Mouse (Mus musculus) heart, embryonic 11.5 days (tissue): ENCODE measurements at regions not wholly inside any gene's neighbourhood (a gene's known extent, or its start where the extent isn't known, plus 50 kb on each side); places are given as distances from the start of the nearest gene placed in this dataset.

Experiments
- ATAC-seq: fragments of 200-750 bp; cut with Nextera tagmentation; replicated peaks from 2 replicates; pipeline ENCODE4 v1.8.0; 2017; ENCODE audit warnings: moderate library complexity; ENCODE audit not compliant: insufficient number of reproducible peaks, low FRiP score, low TSS enrichment
- H3K27ac ChIP-seq: fragments of 300-500 bp; sonication (generic); 2 replicates; pipeline ENCODE4 v1.5.1; 2014; ENCODE audit warnings: mild to moderate bottlenecking, low read depth, low read length
- H3K27me3 ChIP-seq: fragments of 300-500 bp; sonication (generic); 2 replicates; pipeline ENCODE4 v1.6.1; 2014; ENCODE audit warnings: mild to moderate bottlenecking, low read length, mixed read lengths; ENCODE audit not compliant: control insufficient read depth, insufficient read depth
- H3K36me3 ChIP-seq: fragments of 300-500 bp; sonication (generic); 2 replicates; pipeline ENCODE4 v1.6.1; 2014; ENCODE audit warnings: mild to moderate bottlenecking, low read length, moderate library complexity, mixed read lengths; ENCODE audit not compliant: control insufficient read depth, insufficient read depth
- H3K4me1 ChIP-seq: fragments of 300-500 bp; sonication (generic); 2 replicates; pipeline ENCODE4 v1.6.1; 2014; ENCODE audit warnings: low read length; ENCODE audit not compliant: control insufficient read depth, insufficient read depth
- H3K4me2 ChIP-seq: fragments of 300-500 bp; sonication (generic); 2 replicates; pipeline ENCODE4 v1.6.1; 2014; ENCODE audit warnings: mild to moderate bottlenecking, moderate library complexity
- H3K4me3 ChIP-seq: fragments of 300-500 bp; sonication (generic); 2 replicates; pipeline ENCODE4 v1.5.1; 2014; ENCODE audit warnings: low read depth, low read length
- H3K9ac ChIP-seq: fragments of 300-500 bp; sonication (generic); 2 replicates; pipeline ENCODE4 v1.6.1; 2014; ENCODE audit warnings: mild to moderate bottlenecking, low read depth, low read length, moderate library complexity
- H3K9me3 ChIP-seq: fragments of 300-500 bp; sonication (generic); replicated peaks from 2 replicates; pipeline ENCODE4 v1.6.1; 2016; ENCODE audit warnings: low read length; ENCODE audit not compliant: control insufficient read depth
- WGBS: fragments of 180-500 bp; shearing (Covaris S2); extraction: QIAGEN DNeasy Blood & Tissue Kit; methylation state at CpG from one replicate; pipeline ENCODE4 v1.1.7; 2014; ENCODE audit not compliant: insufficient replicate concordance; 5-methylcytosine and 5-hydroxymethylcytosine counted together

DNA sequence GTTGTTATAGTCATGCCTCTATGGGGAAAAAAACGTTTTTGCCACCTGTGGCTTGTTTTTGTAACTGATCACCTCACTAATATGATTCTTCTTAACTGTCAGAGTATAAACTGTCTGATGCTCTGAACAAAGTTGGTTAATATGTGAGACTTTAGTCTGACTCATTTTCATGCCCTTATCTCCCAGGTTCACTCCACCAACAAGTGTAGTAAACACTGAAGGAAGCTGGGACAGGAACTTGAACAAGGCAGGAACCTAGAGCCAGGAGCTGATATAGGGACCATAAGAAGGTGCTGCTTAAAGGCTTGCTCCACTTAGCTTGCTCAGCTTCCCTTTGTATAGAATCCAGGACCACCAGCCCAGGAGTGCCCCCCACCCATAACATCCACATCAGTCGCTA is 124.0 kb upstream of the Itga4 start:
- Histone ChIP-seq H3K4me3 (no peak overlapping the region), H3K9me3 (no peaks in the 10 kb centered on the region), H3K36me3 (no peaks in the 10 kb centered on the region), H3K27me3 (no peaks in the 10 kb centered on the region), H3K9ac (no peak overlapping the region), H3K4me2 (no peak overlapping the region), H3K4me1 (no peaks in the 10 kb centered on the region), H3K27ac (no peak overlapping the region)
- ATAC-seq = no peak
- 76% methylated on average over 2 of the region's 2 CpGs for WGBS

- Histone ChIP-seq H3K4me2 (no peak overlapping the region), H3K27me3 (no peaks in the 10 kb centered on the region), H3K9ac (no peak overlapping the region), H3K4me3 (no peak overlapping the region), H3K27ac (no peak overlapping the region), H3K9me3 (no peaks in the 10 kb centered on the region), H3K36me3 (no peaks in the 10 kb centered on the region), H3K4me1 (no peaks in the 10 kb centered on the region)
- ATAC-seq = no peak
- 64% methylated on average over 5 of the region's 5 CpGs for WGBS
Observed at GRCm38 (mm10) chr2:79131743-79132517, 123.3 kb upstream of the Itga4 start.

- no peaks in the 10 kb centered on the region for H3K27me3 ChIP-seq
- H3K4me3 ChIP-seq = no peak overlapping the region
- no peaks in the 10 kb centered on the region for H3K36me3 ChIP-seq
- no peak overlapping the region for H3K27ac ChIP-seq
- no peak for ATAC-seq
- H3K9ac ChIP-seq = no peak overlapping the region
- H3K4me2 ChIP-seq = no peak overlapping the region
- WGBS = 86% methylated on average over 3 of the region's 3 CpGs
- H3K4me1 ChIP-seq = 0 out of 2 replicates have a peak, but pooled peaks cover under 1% of the 10 kb centered on the region
- H3K9me3 ChIP-seq = no peaks in the 10 kb centered on the region
Observed at GRCm38 (mm10) chr2:79132518-79132845, 122.7 kb upstream of the Itga4 start.

GRCm38 (mm10) chr2:79134281-79134680 is 120.9 kb upstream of the Itga4 start:
- Histone ChIP-seq H3K4me1 (0 out of 2 replicates have a peak, but pooled peaks cover 3% of the 10 kb centered on the region), H3K4me3 (no peak overlapping the region), H3K9me3 (no peaks in the 10 kb centered on the region), H3K27me3 (no peaks in the 10 kb centered on the region), H3K9ac (no peak overlapping the region), H3K4me2 (no peak overlapping the region), H3K27ac (no peak overlapping the region), H3K36me3 (no peaks in the 10 kb centered on the region)
- WGBS = 62% methylated on average over 5 of the region's 5 CpGs
- ATAC-seq = no peak

DNA sequence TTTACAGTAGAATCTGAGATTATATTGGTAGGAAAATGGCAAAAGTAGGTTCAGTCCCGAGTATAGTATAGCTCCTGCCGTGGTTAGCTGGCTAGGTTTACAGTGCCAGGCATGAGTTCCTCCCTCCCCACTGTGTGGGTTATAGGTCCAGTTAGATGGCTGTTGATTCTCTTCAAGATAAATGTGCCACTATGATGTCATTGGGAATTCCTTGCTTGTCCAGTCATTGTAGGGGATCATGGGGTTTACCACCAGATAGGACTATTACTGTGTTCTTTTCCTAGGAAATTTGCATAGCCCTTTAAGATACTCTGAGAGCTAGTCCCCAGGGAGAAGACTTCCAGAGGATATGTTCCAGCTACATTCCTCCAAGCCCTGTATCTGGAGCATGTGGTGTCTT is 119.2 kb upstream of the Itga4 start:
- 76% methylated on average over 2 of the region's 2 CpGs for WGBS
- Histone ChIP-seq H3K9ac (no peak overlapping the region), H3K9me3 (no peaks in the 10 kb centered on the region), H3K27me3 (no peaks in the 10 kb centered on the region), H3K4me2 (no peak overlapping the region), H3K27ac (no peak overlapping the region), H3K4me1 (0 out of 2 replicates have a peak, but pooled peaks cover 3% of the 10 kb centered on the region), H3K4me3 (no peak overlapping the region), H3K36me3 (no peaks in the 10 kb centered on the region)
- no peak for ATAC-seq

- H3K4me3 ChIP-seq = no peak overlapping the region
- 0 out of 2 replicates have a peak, but pooled peaks cover 3% of the 10 kb centered on the region for H3K4me1 ChIP-seq
- no peak overlapping the region for H3K9ac ChIP-seq
- 87% methylated on average over 12 of the region's 12 CpGs for WGBS
- H3K27ac ChIP-seq = no peak overlapping the region
- H3K9me3 ChIP-seq = no peaks in the 10 kb centered on the region
- no peaks in the 10 kb centered on the region for H3K36me3 ChIP-seq
- ATAC-seq = no peak
- no peak overlapping the region for H3K4me2 ChIP-seq
- no peaks in the 10 kb centered on the region for H3K27me3 ChIP-seq
Observed at GRCm38 (mm10) chr2:79136619-79137458, 118.4 kb upstream of the Itga4 start.

- WGBS = 42% methylated on average over 6 of the region's 6 CpGs
- no peak for ATAC-seq
Observed at GRCm38 (mm10) chr2:79137694-79138171, 117.5 kb upstream of the Itga4 start.

DNA sequence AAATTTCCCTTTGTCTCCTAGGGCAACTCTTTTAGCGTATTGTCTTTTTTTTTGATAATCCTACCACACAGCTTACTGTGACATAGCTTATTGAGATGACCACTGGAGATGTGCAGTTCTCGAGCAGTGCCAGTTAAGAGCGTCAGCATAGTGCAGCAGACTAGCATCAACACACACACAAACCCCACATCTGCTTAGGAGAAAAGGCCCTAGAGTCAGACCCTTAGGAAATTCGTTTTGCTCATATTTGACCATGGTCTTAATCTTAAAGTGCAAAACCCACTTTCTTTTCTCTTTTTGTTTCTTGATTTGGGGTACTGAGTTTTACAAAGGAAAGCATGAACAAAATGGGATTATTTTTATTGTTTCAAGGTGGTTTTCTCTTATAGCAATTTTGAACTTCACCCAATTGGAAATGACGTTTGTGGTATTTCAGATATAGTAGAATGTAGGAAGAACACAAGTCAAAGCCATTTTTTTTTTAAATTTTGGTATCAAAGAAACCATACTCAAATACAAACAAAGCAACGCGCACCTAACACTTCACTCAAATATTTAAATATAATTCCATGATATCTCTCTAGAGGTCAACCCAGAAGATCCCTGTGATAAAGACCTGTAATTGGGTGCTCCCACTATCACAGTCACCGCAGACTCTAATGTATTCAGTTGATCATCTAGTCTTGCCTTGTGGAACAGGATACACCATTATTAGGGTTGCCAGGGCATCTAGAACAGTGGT is 116.7 kb upstream of the Itga4 start:
- 81% methylated on average over 8 of the region's 8 CpGs for WGBS
- ATAC-seq = no peak
- Histone ChIP-seq H3K27ac (no peak overlapping the region), H3K9me3 (no peaks in the 10 kb centered on the region), H3K4me1 (0 out of 2 replicates have a peak, but pooled peaks cover 3% of the 10 kb centered on the region), H3K9ac (no peak overlapping the region), H3K36me3 (no peaks in the 10 kb centered on the region), H3K4me2 (no peak overlapping the region), H3K27me3 (no peaks in the 10 kb centered on the region), H3K4me3 (no peak overlapping the region)

More at GRCm38 (mm10) chr2:79137694-79138171, 117.5 kb upstream of the Itga4 start:
- Histone ChIP-seq H3K9me3 (no peaks in the 10 kb centered on the region), H3K9ac (no peak overlapping the region), H3K4me1 (0 out of 2 replicates have a peak, but pooled peaks cover 3% of the 10 kb centered on the region), H3K4me2 (no peak overlapping the region), H3K4me3 (no peak overlapping the region), H3K27me3 (no peaks in the 10 kb centered on the region), H3K36me3 (no peaks in the 10 kb centered on the region), H3K27ac (no peak overlapping the region)
